Mouse (Mus musculus): ENCODE data around the gene Cldn13.

DNA sequence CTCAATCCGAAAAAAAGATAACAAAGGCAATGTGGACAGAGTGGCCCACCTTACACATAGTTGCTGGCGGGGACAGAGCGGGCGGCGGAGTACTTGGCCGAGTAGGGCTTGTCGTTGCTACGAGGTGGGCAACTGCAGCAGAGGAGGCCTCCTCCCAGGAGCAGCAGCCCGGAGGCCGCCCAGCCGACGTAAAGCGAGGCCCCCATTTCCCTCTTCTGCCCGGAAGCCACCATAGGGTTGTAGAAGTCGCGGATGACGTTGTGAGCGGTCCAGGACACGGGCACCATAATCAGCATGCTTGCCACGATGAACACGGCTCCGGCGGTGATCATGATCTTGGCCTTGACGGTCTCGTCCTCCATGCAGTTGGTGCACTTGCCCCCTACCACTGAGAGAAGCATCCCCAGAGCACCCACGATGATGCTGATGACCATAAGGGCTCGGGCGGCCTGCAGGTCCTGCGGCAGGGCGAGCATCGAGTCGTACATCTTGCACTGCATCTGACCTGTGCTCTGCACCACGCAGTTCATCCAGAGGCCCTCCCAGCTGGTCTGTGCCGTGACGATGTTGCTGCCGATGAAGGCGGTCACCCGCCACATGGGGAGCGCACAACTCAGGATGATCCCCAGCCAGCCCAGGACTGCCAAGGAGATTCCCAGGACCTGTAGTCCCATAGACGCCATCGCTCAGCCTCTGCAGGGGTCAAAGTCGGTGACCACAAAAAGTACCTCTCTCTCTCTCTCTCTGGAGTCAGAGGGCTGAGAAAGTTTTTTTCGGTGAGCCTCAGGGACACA lies 30.9 kb upstream of the Cldn13 start:
- TF ChIP-seq CTCF (IDR thresholded peaks at IDR 0.05; ENCODE audit: control insufficient read depth, insufficient read depth, insufficient read length) (no peak), MAX (IDR thresholded peaks at IDR 0.05) (no peak)
